Mouse (Mus musculus) forebrain, embryonic 16.5 days (tissue): ENCODE data around the gene Lhfpl2. TPM values are rescaled to one million over a fixed set of nuclear protein-coding genes. Genes with fewer than 3 reads are reported as not detected.

ENCODE experiments used
- ATAC-seq: fragments of 200-750 bp; cut with Nextera tagmentation; 2 replicates; pipeline ENCODE4 v1.8.0; 2017; ENCODE audit warnings: mild to moderate bottlenecking, moderate library complexity
- H3K27ac ChIP-seq: fragments of 300-500 bp; sonication (generic); 2 replicates; pipeline ENCODE4 v1.5.1; 2014; ENCODE audit warnings: low read length, control low read depth
- H3K27me3 ChIP-seq: fragments of 300-500 bp; sonication (generic); replicated peaks from 2 replicates; pipeline ENCODE4 v1.6.1; 2014; ENCODE audit warnings: low read length; ENCODE audit not compliant: control insufficient read depth, insufficient read depth
- H3K36me3 ChIP-seq: fragments of 300-500 bp; sonication (generic); 2 replicates; pipeline ENCODE4 v1.6.1; 2014; ENCODE audit not compliant: control insufficient read depth, insufficient read depth
- H3K4me1 ChIP-seq: fragments of 300-500 bp; sonication (generic); replicated peaks from 2 replicates; pipeline ENCODE4 v1.6.1; 2014; ENCODE audit warnings: low read length; ENCODE audit not compliant: control insufficient read depth, insufficient read depth
- H3K4me2 ChIP-seq: fragments of 300-500 bp; sonication (generic); 2 replicates; pipeline ENCODE4 v1.6.1; 2014; ENCODE audit warnings: mild to moderate bottlenecking, low read length, control low read depth
- H3K4me3 ChIP-seq: fragments of 300-500 bp; sonication (generic); replicated peaks from 2 replicates; pipeline ENCODE4 v1.5.1; 2014; ENCODE audit warnings: mild to moderate bottlenecking, low read length, control low read depth
- H3K9ac ChIP-seq: fragments of 300-500 bp; sonication (generic); replicated peaks from 2 replicates; pipeline ENCODE4 v1.6.1; 2014; ENCODE audit warnings: low read depth, low read length, control low read depth
- H3K9me3 ChIP-seq: fragments of 300-500 bp; sonication (generic); 2 replicates; pipeline ENCODE4 v1.6.1; 2016; ENCODE audit warnings: low read length; ENCODE audit not compliant: control insufficient read depth
- WGBS: fragments of 180-500 bp; shearing (Covaris S2); extraction: QIAGEN DNeasy Blood & Tissue Kit; methylation state at CpG from one replicate; pipeline ENCODE4 v1.1.7; 2014; 5-methylcytosine and 5-hydroxymethylcytosine counted together
- polyA plus RNA-seq: library from polyadenylated mRNA; unstranded; fragments of >200 nt; fragmentation: Nextera tagmentation; extraction: Ambion mirVana; gene quantifications from 2 replicates; pipeline ENCODE4 v1.2.1, GENCODE M21; 2015

Gene Lhfpl2
- polyA plus RNA-seq, 1 experiment from 2014 or later: 15.0 TPM

DNA sequence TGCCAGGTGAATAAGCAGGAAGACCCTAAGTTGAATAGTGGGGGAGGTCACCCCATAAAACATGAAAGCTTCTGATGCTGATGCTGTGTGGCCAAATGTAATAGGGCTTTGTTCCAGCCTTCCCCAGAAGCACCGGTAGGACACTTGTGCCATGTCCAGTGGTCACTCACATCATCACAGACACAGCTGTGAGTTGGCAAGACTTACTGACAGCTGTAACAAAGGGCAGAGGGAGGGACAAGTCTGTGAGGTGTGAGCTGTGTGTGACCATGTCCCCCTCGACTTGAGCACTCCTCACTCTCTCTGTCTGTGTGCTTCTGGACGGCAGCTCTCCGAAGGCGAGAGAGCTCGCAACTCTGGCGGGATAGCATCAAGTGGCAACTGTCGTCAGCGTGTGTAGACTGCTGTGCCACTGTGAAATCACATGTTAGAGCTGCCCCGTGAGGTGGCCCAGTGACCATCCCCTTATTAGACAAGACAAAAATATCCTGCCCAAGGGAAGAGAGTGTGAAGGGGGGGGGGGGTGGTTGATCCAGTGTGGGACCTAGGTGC is 43.5 kb downstream of the Lhfpl2 start:
- WGBS: 88% methylated on average over 10 of the region's 10 CpGs
- Histone ChIP-seq H3K27ac (no peak overlapping the region), H3K9ac (no peak overlapping the region), H3K4me1 (peaks cover 13% of the 10 kb centered on the region), H3K4me2 (no peak overlapping the region), H3K4me3 (no peak overlapping the region), H3K36me3 (no peaks in the 10 kb centered on the region), H3K27me3 (no peaks in the 10 kb centered on the region), H3K9me3 (no peaks in the 10 kb centered on the region)
- no peak for ATAC-seq

DNA sequence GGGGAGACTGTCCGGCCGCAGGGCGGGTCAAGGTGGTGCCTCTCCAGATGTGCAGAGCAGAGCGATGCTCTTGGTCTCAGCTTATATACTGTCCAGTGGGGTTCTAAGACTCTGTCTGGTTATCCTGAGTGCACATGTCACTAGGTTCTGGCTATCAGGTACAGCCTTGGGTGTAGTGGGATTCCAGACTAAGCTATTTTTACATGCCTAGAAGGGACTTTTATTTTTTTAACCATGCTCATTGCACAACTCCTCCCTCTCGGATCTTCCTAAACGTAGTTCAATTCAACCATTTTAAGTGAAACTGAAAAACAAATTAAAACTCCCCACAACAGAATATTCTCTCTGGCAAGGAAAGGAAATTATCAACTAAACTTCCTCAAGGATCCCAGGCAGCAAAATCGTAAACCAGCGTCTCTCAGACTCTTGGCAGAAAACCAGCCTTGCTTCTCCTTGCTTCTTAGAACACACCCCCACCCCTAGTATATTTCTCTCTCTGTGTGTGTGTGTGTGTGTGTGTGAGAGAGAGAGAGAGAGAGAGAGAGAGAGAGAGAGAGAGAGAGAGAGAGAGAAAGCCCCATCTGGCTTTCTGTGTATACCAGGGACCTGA is 47.4 kb downstream of the Lhfpl2 start:
- H3K9me3 ChIP-seq: no peaks in the 10 kb centered on the region
- no peak for ATAC-seq
- no peak overlapping the region for H3K4me2 ChIP-seq
- no peak overlapping the region for H3K27ac ChIP-seq
- no peak overlapping the region for H3K4me3 ChIP-seq
- 77% methylated on average over 8 of the region's 8 CpGs for WGBS
- no peak overlapping the region for H3K9ac ChIP-seq
- H3K4me1 ChIP-seq: peaks cover 4% of the 10 kb centered on the region; the same call in 1 of the 2 replicates
- H3K36me3 ChIP-seq: no peaks in the 10 kb centered on the region
- H3K27me3 ChIP-seq: no peaks in the 10 kb centered on the region

DNA sequence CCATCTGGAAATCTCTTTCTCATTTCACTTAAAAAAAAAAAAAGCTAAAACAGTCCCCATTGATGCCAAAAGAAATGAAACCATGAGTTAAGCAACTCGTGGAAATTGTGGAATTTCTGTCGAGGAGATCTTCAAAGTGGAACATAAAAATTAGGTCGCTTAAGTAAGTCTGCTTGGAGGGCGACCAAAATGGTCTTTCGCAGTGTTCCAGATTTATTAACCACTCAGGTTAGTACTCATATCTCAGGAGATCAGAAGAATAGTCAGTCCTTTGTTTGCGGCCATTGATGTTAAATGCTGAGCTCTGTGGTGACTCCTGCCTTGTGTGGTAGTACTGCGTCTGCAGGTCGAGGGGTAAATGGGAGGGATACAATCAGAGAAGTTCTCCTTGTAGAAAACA is 48.8 kb downstream of the Lhfpl2 start:
- Histone ChIP-seq H3K27me3 (no peaks in the 10 kb centered on the region), H3K27ac (no peak overlapping the region), H3K4me1 (peaks cover 4% of the 10 kb centered on the region; the same call in 1 of the 2 replicates), H3K9me3 (no peaks in the 10 kb centered on the region), H3K4me2 (no peak overlapping the region), H3K36me3 (no peaks in the 10 kb centered on the region), H3K9ac (no peak overlapping the region), H3K4me3 (no peak overlapping the region)
- WGBS: 87% methylated on average over 8 of the region's 8 CpGs
- ATAC-seq: no peak

DNA sequence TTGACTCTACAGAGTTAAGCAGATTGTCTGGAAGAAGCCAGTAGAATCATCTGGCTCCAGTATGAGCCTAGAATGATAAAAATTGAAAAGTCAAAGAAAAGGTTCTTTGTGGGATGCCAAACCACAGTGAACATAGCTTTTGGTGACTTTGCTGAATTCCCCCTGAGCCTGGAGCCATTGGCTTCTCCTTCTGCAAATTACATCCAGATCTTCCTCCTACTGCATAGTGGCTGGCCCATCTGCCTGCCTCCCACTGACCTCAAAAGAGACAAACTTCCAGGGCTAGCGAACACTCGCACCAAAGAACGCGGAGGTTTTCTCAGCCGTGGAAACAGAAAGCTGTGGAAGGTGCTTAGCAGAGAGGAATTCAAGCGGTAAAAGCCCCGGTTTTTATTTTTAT is 49.4 kb downstream of the Lhfpl2 start:
- no peaks in the 10 kb centered on the region for H3K36me3 ChIP-seq
- no peaks in the 10 kb centered on the region for H3K27me3 ChIP-seq
- 94% methylated on average over 7 of the region's 7 CpGs for WGBS
- H3K4me3 ChIP-seq: no peak overlapping the region
- no peak overlapping the region for H3K4me2 ChIP-seq
- ATAC-seq: no peak
- peaks cover 4% of the 10 kb centered on the region; the same call in 1 of the 2 replicates for H3K4me1 ChIP-seq
- no peak overlapping the region for H3K9ac ChIP-seq
- H3K9me3 ChIP-seq: no peaks in the 10 kb centered on the region
- H3K27ac ChIP-seq: no peak overlapping the region

DNA sequence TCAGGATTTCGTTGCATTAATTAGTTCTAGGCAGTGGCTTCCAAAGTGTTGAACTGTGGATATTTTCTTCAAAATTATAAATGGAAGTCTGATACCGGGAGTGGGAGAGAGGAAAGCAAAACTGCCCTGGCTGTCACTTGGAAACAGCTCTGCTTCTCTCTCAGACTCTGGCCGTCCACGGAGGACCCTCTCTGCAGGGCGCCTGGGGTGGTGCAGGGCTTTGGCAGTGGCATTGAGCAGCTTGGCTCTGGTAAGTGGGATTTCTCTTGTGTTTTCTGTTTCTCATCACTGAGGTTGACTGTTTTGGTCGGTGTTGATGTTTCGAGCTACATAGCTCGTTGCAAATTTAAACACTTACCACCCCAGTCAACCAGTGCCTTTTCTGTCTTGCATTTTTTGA is 53.0 kb downstream of the Lhfpl2 start:
- Histone ChIP-seq H3K4me2 (no peak overlapping the region), H3K4me1 (no peaks in the 10 kb centered on the region), H3K4me3 (no peak overlapping the region), H3K9ac (no peak overlapping the region), H3K27ac (no peak overlapping the region), H3K9me3 (no peaks in the 10 kb centered on the region), H3K36me3 (no peaks in the 10 kb centered on the region), H3K27me3 (no peaks in the 10 kb centered on the region)
- no peak for ATAC-seq
- 73% methylated on average over 8 of the region's 8 CpGs for WGBS

DNA sequence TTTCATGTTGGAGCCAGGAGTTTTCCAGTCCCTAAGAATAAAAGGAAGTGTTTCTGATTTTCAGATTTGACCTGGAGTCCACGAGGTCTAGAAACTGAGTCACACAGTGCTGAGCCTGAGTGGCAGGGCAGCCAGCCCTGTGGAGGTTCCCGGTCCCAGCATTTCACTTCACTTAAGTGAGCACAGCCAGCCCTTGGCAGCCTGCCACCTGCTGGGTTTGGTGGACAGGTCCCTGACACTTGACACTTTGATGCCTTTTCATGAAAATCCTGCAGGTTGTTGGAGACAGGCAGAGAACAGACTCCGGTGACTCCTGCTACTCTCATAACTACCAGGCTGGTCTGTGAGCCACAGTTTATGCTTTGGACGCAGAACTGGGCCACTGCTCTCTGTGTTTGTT is 57.9 kb downstream of the Lhfpl2 start:
- Histone ChIP-seq H3K4me3 (no peak overlapping the region), H3K9me3 (no peaks in the 10 kb centered on the region), H3K4me2 (no peak overlapping the region), H3K4me1 (no peaks in the 10 kb centered on the region), H3K27ac (no peak overlapping the region), H3K9ac (no peak overlapping the region), H3K36me3 (no peaks in the 10 kb centered on the region), H3K27me3 (no peaks in the 10 kb centered on the region)
- 35% methylated on average over 4 of the region's 4 CpGs for WGBS
- no peak for ATAC-seq

DNA sequence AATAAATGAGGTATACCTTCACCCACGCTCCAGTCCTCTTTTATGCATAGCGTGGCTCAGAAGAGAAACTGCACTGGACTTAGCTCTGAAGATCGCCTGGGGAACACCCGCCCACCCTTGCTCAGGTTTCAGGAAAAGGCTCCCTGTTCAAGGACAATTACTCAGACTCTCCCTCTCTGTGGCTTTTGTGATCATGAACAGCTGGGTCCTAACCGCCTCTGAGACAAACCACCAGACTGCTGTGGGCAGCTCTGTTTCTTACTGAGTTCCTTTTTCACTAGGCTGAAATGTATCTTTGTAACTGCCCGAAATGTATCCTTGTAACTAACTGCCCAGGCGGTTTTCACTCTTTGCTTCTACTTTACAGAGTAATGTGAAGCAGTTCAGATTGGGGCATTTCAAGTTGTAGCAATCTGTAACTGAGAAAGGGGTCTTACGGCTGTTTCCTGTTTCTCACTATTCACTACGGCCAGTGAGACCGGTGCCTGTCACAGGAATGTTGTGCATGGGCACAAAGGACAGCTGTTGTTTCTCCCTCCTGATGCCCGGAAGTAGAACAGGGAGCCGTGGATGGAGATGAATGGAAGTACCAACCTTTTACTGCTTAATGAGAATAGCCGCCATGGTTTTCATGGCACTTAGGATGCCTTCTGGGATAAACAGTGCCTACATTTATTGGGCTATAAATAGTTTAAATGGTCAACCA is 59.3 kb downstream of the Lhfpl2 start:
- no peaks in the 10 kb centered on the region for H3K36me3 ChIP-seq
- H3K4me2 ChIP-seq: no peak overlapping the region
- no peak overlapping the region for H3K4me3 ChIP-seq
- H3K9ac ChIP-seq: no peak overlapping the region
- 69% methylated on average over 13 of the region's 13 CpGs for whole genome bisulfite sequencing
- H3K9me3 ChIP-seq: no peaks in the 10 kb centered on the region
- no peak overlapping the region for H3K27ac ChIP-seq
- H3K4me1 ChIP-seq: no peaks in the 10 kb centered on the region
- H3K27me3 ChIP-seq: no peaks in the 10 kb centered on the region
- ATAC-seq: no peak

DNA sequence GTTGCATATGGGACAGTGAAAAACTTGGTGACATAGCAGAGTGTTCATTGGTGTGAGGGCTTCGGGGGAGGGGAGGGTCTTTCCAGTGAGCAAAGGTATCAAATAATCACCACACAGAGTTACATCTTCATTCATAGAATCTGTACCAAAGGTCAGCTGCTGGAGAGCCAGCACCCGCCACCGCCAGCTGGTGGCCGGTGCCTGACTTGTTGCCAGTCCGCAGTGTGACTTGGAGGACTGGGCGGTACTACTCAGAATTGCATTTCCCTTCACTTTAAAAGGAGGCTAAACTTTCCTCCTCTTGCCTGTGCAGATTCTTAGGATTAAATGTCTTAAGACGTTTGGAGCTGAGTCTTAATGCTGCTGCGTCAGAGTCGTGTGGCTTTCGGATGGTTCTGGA is 59.9 kb downstream of the Lhfpl2 start:
- no peaks in the 10 kb centered on the region for H3K9me3 ChIP-seq

DNA sequence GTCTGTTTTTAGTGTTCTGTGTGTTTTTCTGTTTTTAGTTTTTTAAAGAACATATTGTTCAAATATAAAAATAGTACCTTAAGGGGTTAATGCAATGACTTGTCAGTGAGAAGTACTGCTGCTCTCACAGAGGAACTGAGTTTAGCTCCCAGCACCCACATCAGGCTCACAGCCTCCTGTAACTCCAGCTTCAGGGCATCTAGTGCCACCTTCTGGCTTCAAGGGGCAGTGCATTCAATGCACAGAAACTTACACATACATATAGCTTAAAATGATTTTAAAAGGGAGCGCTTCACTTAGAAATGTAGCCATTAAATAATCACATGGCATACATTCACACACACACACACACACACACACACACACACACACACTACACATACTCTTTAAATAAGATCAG is 60.5 kb downstream of the Lhfpl2 start:
- H3K27me3 ChIP-seq: no peaks in the 10 kb centered on the region
- H3K4me2 ChIP-seq: no peak overlapping the region
- ATAC-seq: no peak
- no peak overlapping the region for H3K27ac ChIP-seq
- H3K36me3 ChIP-seq: no peaks in the 10 kb centered on the region
- H3K4me3 ChIP-seq: no peak overlapping the region
- no peaks in the 10 kb centered on the region for H3K9me3 ChIP-seq
- 100% methylated on average over 1 of the region's 1 CpGs for WGBS
- no peak overlapping the region for H3K9ac ChIP-seq
- H3K4me1 ChIP-seq: no peaks in the 10 kb centered on the region

More for the DNA sequence above, 59.9 kb downstream of the Lhfpl2 start:
- Histone ChIP-seq H3K4me1 (no peaks in the 10 kb centered on the region), H3K36me3 (no peaks in the 10 kb centered on the region), H3K9ac (no peak overlapping the region), H3K4me2 (no peak overlapping the region), H3K27me3 (no peaks in the 10 kb centered on the region), H3K27ac (no peak overlapping the region), H3K4me3 (no peak overlapping the region)
- no peak for ATAC-seq
- 96% methylated on average over 10 of the region's 10 CpGs for WGBS
